Comparison of ENCODE assay signal across 11 mouse cellular contexts in genomic region chrX:101522027-101522426, GRCm38 (mm10). TPM values are rescaled to one million over a fixed set of nuclear protein-coding genes. Genes with fewer than 3 reads are reported as not detected.
DNase-seq lines count a peak whose midpoint lies in the region; ATAC-seq and TF ChIP-seq lines count a peak whose summit lies in the region.
"Had no signal": no experiment of that assay in that cellular context is flagged by ENCODE, and none has a peak within 500 bp of the region (broad histone marks: within the 10 kb centered on the region; RNA-seq: fewer than 3 reads in every experiment).

No protein-coding gene starts in this region.

- no peak overlapping the region for H3K9ac ChIP-seq in lung, embryonic 16.5 days (ENCODE audit: low read length)
- H3K9ac ChIP-seq: lung, embryonic 14.5 days had no signal

- 73% methylated on average over 15 of the region's 15 CpGs for WGBS in lung, embryonic 16.5 days
- 74% methylated on average over 15 of the region's 15 CpGs for WGBS in lung, adult 2 months

- TF ChIP-seq POLR2A in lung, adult 2 months (IDR thresholded peaks at IDR 0.05; ENCODE audit: borderline replicate concordance, extremely low read depth, low read depth, low read length), result no peak

- H3K4me3 ChIP-seq in lung, embryonic 16.5 days (ENCODE audit: low read length), result 0 out of 2 replicates have a peak overlapping the region, but pooled peaks have one; percentile 8
- H3K4me3 ChIP-seq in lung, adult 2 months (replicated peaks; ENCODE audit: extremely low read depth, low read depth, low read length), result no peak overlapping the region

- no peaks in the 10 kb centered on the region for H3K27me3 ChIP-seq in lung, embryonic 16.5 days (ENCODE audit: control insufficient read depth, insufficient read depth, low read depth, low read length)

- no peaks in the 10 kb centered on the region for H3K9me3 ChIP-seq in lung, embryonic 16.5 days (ENCODE audit: control insufficient read depth, low read length)

- no peak overlapping the region for H3K27ac ChIP-seq in lung, embryonic 16.5 days (ENCODE audit: low read length)

- no peak overlapping the region for H3K4me2 ChIP-seq in lung, embryonic 16.5 days (ENCODE audit: low read depth, low read length)
- H3K4me2 ChIP-seq: lung, embryonic 14.5 days had no signal

- no peaks in the 10 kb centered on the region for H3K36me3 ChIP-seq in lung, embryonic 16.5 days (ENCODE audit: control insufficient read depth, insufficient read depth, low read length)

- no peaks in the 10 kb centered on the region for H3K4me1 ChIP-seq in lung, embryonic 16.5 days (replicated peaks; ENCODE audit: control insufficient read depth, insufficient read depth, low read length)
- no peaks in the 10 kb centered on the region for H3K4me1 ChIP-seq in lung, adult 2 months (ENCODE audit: control insufficient read depth, insufficient read depth, low read length)

- intact Hi-C loops in heart, postnatal 10 days (cut with DNase I), result no loop called here

- no peak for ATAC-seq in lung, embryonic 16.5 days (ENCODE audit: low read depth)
- ATAC-seq: forebrain, embryonic 16.5 days had no signal

- no peak for DNase-seq in lung, adult 2 months
- DNase-seq in brain, adult 2 months (ENCODE audit: low read depth, low spot score), result peak; percentile 4
- peak; percentile 13 for DNase-seq in heart, postnatal 10 days
- peak; percentile 77 for DNase-seq in testis, postnatal 14 days (ENCODE audit: low spot score)
- DNase-seq in ovary, postnatal 10 days (ENCODE audit: low spot score), result no peak
- no peak for DNase-seq in cerebellum, adult 9-10 months
- DNase-seq: cerebellum, adult 18-20 months; kidney, adult 8-10 months; lung, embryonic 14.5 days had no signal

- no peak for TF ChIP-seq CTCF in lung, adult 2 months (IDR thresholded peaks at IDR 0.05; ENCODE audit: insufficient read depth, low read length)

RNA-seq across cellular contexts. Expression of gene Taf1, which starts 10.5 kb away (rescaled TPM):
- 11.9 and 12.5 TPM in 2 replicates for polyA plus RNA-seq in lung, embryonic 16.5 days (2015; fragmentation: Nextera tagmentation; extraction: Ambion mirVana)
- polyA plus RNA-seq in lung, adult 2 months (2012; rRNA removed), result 3.2 and 7.3 TPM in 2 replicates
- 10 to 100 TPM; 18.9 to 22.0 TPM for total RNA-seq in heart, postnatal 10 days (2021)

Comparison
In these comparisons a context has a peak if more than half of its experiments do, and no peak if none do; other contexts are left out.
1. DNase-seq: peak in brain, adult 2 months (single experiment), heart, postnatal 10 days (2 of 2) and testis, postnatal 14 days (single experiment); none in lung, adult 2 months (single experiment), ovary, postnatal 10 days (single experiment) and cerebellum, adult 9-10 months (single experiment).